Mouse (Mus musculus): ENCODE measurements around the gene Etv3. TPM values are rescaled to one million over a fixed set of nuclear protein-coding genes. Genes with fewer than 3 reads are reported as not detected.

The Etv3 gene
- total and polyA plus RNA-seq, 3 experiments = 7.4 to 10.4 TPM; not detected in 1

- Histone ChIP-seq H3K27ac (ENCODE audit: control insufficient read depth, low read depth, low read length) (no peak overlapping the region), H3K4me3 (ENCODE audit: control insufficient read depth in 1 of 2, insufficient read depth in 1 of 2, low read depth in 2 of 2, low read length in 2 of 2) (no peak overlapping the region), H3K9me3 (replicated peaks; ENCODE audit: insufficient read depth, low read length) (no peaks in the 10 kb centered on the region), H3K9ac (ENCODE audit: control insufficient read depth, low read depth, low read length, poor library complexity, severe bottlenecking) (no peak overlapping the region), H3K27me3 (ENCODE audit: control insufficient read depth in 1 of 2, insufficient read depth in 2 of 2, low read length in 2 of 2) (no peaks in the 10 kb centered on the region), H3K79me2 (ENCODE audit: control insufficient read depth, insufficient read depth, low read length, poor library complexity) (no peaks in the 10 kb centered on the region), H3K36me3 (ENCODE audit: control insufficient read depth in 1 of 2, insufficient read depth in 2 of 2, low read length in 2 of 2) (no peaks in the 10 kb centered on the region), H3K4me1 (ENCODE audit: control insufficient read depth in 1 of 2, insufficient read depth in 2 of 2, low read length in 2 of 2) (no peaks in the 10 kb centered on the region)
- no peak for DNase-seq (ENCODE audit: low read depth, low spot score)
- TF ChIP-seq MAX (IDR thresholded peaks at IDR 0.05; ENCODE audit: low read length) (no peak), NELFE (IDR thresholded peaks at IDR 0.05; ENCODE audit: low read depth, low read length) (no peak), USF1 (IDR thresholded peaks at IDR 0.05; ENCODE audit: low read depth, low read length) (no peak), ZC3H11A (IDR thresholded peaks at IDR 0.05; ENCODE audit: low read depth, low read length) (no peak), MYC (IDR thresholded peaks at IDR 0.05; ENCODE audit: low read depth, low read length) (no peak), E2F4 (IDR thresholded peaks at IDR 0.05; ENCODE audit: borderline replicate concordance, low read depth, low read length) (no peak), GATA1 (IDR thresholded peaks at IDR 0.05; ENCODE audit: low read depth, low read length) (no peak), POLR2AphosphoS5 (IDR thresholded peaks at IDR 0.05; ENCODE audit: borderline replicate concordance, low read depth, low read length) (no peak), JUND (IDR thresholded peaks at IDR 0.05; ENCODE audit: low read depth, low read length) (no peak), TCF12 (IDR thresholded peaks at IDR 0.05; ENCODE audit: low read depth, low read length) (no peak), SIN3A (IDR thresholded peaks at IDR 0.05; ENCODE audit: low read length) (no peak), TAL1 (IDR thresholded peaks at IDR 0.05; ENCODE audit: low read length) (no peak), ZKSCAN1 (IDR thresholded peaks at IDR 0.05; ENCODE audit: low read depth, low read length) (no peak), USF2 (IDR thresholded peaks at IDR 0.05; ENCODE audit: borderline replicate concordance in 1 of 2, insufficient read depth in 1 of 2, low read depth in 1 of 2, low read length in 2 of 2) (no peak), RAD21 (IDR thresholded peaks at IDR 0.05; ENCODE audit: low read depth, low read length) (no peak), EP300 (IDR thresholded peaks at IDR 0.05; ENCODE audit: low read depth in 1 of 2, low read length in 2 of 2) (no peak), CHD2 (IDR thresholded peaks at IDR 0.05; ENCODE audit: low read length) (no peak), MAFK (IDR thresholded peaks at IDR 0.05; ENCODE audit: borderline replicate concordance, low read depth, low read length) (no peak)
Observed at GRCm38 (mm10) chr3:87542481-87543215, 17.4 kb downstream of the Etv3 start.

- no peak for DNase-seq (ENCODE audit: low read depth, low spot score)
- Histone ChIP-seq H3K27ac (ENCODE audit: control insufficient read depth, low read depth, low read length) (no peak overlapping the region), H3K9ac (ENCODE audit: control insufficient read depth, low read depth, low read length, poor library complexity, severe bottlenecking) (no peak overlapping the region), H3K36me3 (ENCODE audit: control insufficient read depth in 1 of 2, insufficient read depth in 2 of 2, low read length in 2 of 2) (no peaks in the 10 kb centered on the region), H3K27me3 (ENCODE audit: control insufficient read depth in 1 of 2, insufficient read depth in 2 of 2, low read length in 2 of 2) (no peaks in the 10 kb centered on the region; a peak in 1 of 4 replicates), H3K4me1 (ENCODE audit: control insufficient read depth in 1 of 2, insufficient read depth in 2 of 2, low read length in 2 of 2) (no peaks in the 10 kb centered on the region), H3K4me3 (ENCODE audit: control insufficient read depth in 1 of 2, insufficient read depth in 1 of 2, low read depth in 2 of 2, low read length in 2 of 2) (no peak overlapping the region), H3K79me2 (ENCODE audit: control insufficient read depth, insufficient read depth, low read length, poor library complexity) (no peaks in the 10 kb centered on the region), H3K9me3 (replicated peaks; ENCODE audit: insufficient read depth, low read length) (no peaks in the 10 kb centered on the region)
- TF ChIP-seq ZMIZ1 (IDR thresholded peaks at IDR 0.05; ENCODE audit: low read depth, low read length) = no peak
- no peak for TF ChIP-seq TAL1 (IDR thresholded peaks at IDR 0.05; ENCODE audit: low read length)
- TF ChIP-seq E2F4 (IDR thresholded peaks at IDR 0.05; ENCODE audit: borderline replicate concordance, low read depth, low read length) = no peak
- TF ChIP-seq JUND (IDR thresholded peaks at IDR 0.05; ENCODE audit: low read depth, low read length) = no peak
- TF ChIP-seq MAFK (IDR thresholded peaks at IDR 0.05; ENCODE audit: borderline replicate concordance, low read depth, low read length) = no peak
- TF ChIP-seq UBTF (IDR thresholded peaks at IDR 0.05; ENCODE audit: borderline replicate concordance, insufficient read depth, low read depth, low read length) = no peak
Observed at GRCm38 (mm10) chr3:87545554-87545953, 20.3 kb downstream of the Etv3 start.
